Mouse (Mus musculus): ENCODE data around the gene Bri3bp.

Bri3bp gene

GRCm38 (mm10) chr5:125456100-125456499 is 14.7 kb downstream of the Bri3bp start:
- DNase-seq: no peak

- DNase-seq: no peak
Observed at GRCm38 (mm10) chr5:125457538-125457937, 16.2 kb downstream of the Bri3bp start.

GRCm38 (mm10) chr5:125460574-125460973 is 19.2 kb downstream of the Bri3bp start:
- no peak for DNase-seq

GRCm38 (mm10) chr5:125461868-125462445 is 20.6 kb downstream of the Bri3bp start:
- DNase-seq: peak; percentile 42

- DNase-seq: no peak
Observed at GRCm38 (mm10) chr5:125465192-125465591, 23.8 kb downstream of the Bri3bp start.

- peak; percentile 96 for DNase-seq
Observed at GRCm38 (mm10) chr5:125465701-125466106, 24.3 kb downstream of the Bri3bp start.

GRCm38 (mm10) chr5:125466483-125466882 is 25.1 kb downstream of the Bri3bp start:
- DNase-seq: no peak

- DNase-seq: no peak
Observed at GRCm38 (mm10) chr5:125467261-125467660, 25.9 kb downstream of the Bri3bp start.

GRCm38 (mm10) chr5:125470713-125471112 is 29.3 kb downstream of the Bri3bp start:
- DNase-seq: no peak

GRCm38 (mm10) chr5:125472796-125473475 is 31.6 kb downstream of the Bri3bp start:
- DNase-seq: no peak

- DNase-seq: no peak
Observed at GRCm38 (mm10) chr5:125475030-125475429, 33.7 kb downstream of the Bri3bp start.

GRCm38 (mm10) chr5:125475601-125476285 is 34.4 kb downstream of the Bri3bp start, which contains the start of gene Aacs:
Gene Aacs, plus strand, starts transcription at chr5:125475814.
- peak; percentile 98 for DNase-seq

- no peak for DNase-seq
Observed at GRCm38 (mm10) chr5:125476286-125476625, 34.9 kb downstream of the Bri3bp start.

GRCm38 (mm10) chr5:125476799-125477198 is 35.4 kb downstream of the Bri3bp start:
- no peak for DNase-seq

- no peak for DNase-seq
Observed at GRCm38 (mm10) chr5:125477533-125477932, 36.2 kb downstream of the Bri3bp start.

GRCm38 (mm10) chr5:125478037-125478436 is 36.7 kb downstream of the Bri3bp start:
- DNase-seq: no peak

- DNase-seq: no peak
Observed at GRCm38 (mm10) chr5:125479376-125479775, 38.0 kb downstream of the Bri3bp start.

- no peak for DNase-seq
Observed at GRCm38 (mm10) chr5:125480434-125481231, 39.3 kb downstream of the Bri3bp start.

- no peak for DNase-seq
Observed at GRCm38 (mm10) chr5:125482474-125482873, 41.1 kb downstream of the Bri3bp start.

GRCm38 (mm10) chr5:125483712-125484611 is 42.6 kb downstream of the Bri3bp start:
- DNase-seq: no peak

- DNase-seq: no peak
Observed at GRCm38 (mm10) chr5:125485031-125485778, 43.8 kb downstream of the Bri3bp start.
